Mouse (Mus musculus) kidney, adult 2 months (tissue): Measurements from ENCODE around the gene H2-M2.

Experiments
- CTCF ChIP-seq: fragments of 200-500 bp; conservative IDR thresholded peaks from 2 replicates; pipeline ENCODE4 v1.5.1; 2011; ENCODE audit warnings: low read depth, mild to moderate bottlenecking, control low read depth, low read length, moderate library complexity, mixed read lengths; ENCODE audit not compliant: insufficient read depth, insufficient read length
- POLR2A ChIP-seq: fragments of 200-500 bp; IDR thresholded peaks from one replicate; pipeline ENCODE4 v1.6.1; 2011; ENCODE audit warnings: low read depth, low read length, control low read depth

DNA sequence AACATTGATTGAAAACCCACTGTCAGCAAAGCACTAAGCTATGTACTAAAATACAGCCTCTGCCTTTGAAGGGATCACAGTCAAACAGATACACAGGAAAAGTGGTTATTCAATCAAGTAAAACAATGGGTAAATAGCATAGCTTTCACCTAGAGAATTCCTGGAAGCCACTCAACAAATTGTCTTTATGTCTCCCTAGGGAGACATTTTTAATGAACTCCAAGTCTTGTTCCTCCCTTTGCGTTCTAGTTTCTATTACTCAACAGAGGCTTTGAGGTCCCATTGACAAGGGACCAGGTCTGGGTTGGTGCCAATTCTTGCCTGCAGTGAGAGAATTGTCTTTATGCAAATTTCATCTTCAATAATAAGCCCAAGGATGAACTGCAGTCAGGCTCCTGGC is 38.2 kb downstream of the H2-M2 start, which contains the start of gene Olfr108:
- TF ChIP-seq CTCF (no peak), POLR2A (no peak)
